Mouse (Mus musculus): Measurements from ENCODE around the gene Cldn12. TPM values are rescaled to one million over a fixed set of nuclear protein-coding genes. Genes with fewer than 3 reads are reported as not detected.

The Cldn12 gene
- 12.8 and 12.9 TPM in 2 replicates for total RNA-seq (2017)

DNA sequence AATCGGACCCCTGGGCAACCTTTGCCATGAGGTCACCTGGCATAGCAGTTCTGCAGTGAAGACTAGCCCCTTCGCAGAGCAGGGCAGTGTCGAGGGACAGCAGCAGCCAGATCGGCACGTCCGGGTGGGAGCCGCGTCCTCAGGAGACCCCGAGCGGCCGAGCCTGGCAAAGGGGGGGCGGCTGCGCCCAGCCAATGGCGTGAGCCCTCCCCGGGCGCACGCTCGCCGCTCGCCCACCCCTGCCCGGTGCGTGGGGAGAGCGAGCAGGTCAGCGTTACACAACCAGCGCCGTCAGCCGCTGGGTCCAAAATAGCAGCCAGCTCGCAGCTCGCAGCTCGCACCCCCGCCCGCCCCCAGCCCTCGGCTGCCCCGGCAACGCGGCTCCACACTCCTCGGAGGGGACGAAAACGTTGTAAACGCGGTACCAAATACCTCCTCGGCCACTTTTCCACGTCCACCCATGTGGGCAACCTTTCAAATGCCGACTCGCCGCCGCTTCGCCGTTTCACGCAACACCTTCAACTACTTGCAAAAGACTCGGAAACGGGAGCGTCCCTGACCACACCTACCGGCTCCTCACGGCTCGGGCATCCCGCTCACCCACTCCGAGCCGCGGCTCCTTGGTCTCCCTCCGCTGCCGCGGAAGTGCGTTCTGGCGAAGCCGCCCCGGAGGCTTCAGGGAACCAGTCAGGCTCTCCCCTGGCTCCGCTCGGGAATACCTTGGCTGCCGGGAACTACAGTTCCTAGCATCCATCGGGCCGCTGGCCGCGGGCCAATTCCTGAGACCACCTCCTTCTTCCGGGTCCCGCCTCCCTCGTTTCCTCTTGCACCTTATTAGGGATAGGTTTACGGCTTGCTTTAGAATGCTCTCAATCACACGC lies at the start of gene Cldn12:
Gene Cldn12 (minus strand): TSS at position 763 of the 881 bp plus-strand sequence.
- ATAC-seq (replicated peaks in 1 of 2; ENCODE audit: insufficient read depth in 1 of 2, low FRiP score in 2 of 2, low TSS enrichment in 1 of 2, low read depth in 1 of 2, poor library complexity in 2 of 2, severe bottlenecking in 2 of 2) = peak; percentile 79 to 80

DNA sequence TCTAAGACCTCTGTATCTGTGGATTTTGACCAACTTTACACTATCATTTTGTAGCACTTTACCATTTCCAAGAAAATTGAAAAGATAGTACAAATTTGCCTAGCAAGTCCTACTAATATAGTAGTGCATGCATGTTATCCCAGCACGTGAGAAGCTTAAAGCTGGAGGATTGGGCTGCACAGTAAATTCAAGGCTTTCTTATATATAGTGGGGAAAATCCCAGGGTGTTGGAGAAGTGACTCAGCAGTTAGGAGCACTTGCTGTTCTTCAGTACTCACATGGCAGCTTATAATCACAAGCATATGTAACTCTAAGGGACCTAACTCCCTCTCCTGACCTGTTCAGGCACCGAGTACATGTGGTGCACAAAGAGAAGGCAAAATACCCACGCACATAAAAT lies 47.7 kb upstream of the Cldn12 start:
- ATAC-seq (replicated peaks in 1 of 2; ENCODE audit: insufficient read depth in 1 of 2, low FRiP score in 2 of 2, low TSS enrichment in 1 of 2, low read depth in 1 of 2, poor library complexity in 2 of 2, severe bottlenecking in 2 of 2) = no peak

DNA sequence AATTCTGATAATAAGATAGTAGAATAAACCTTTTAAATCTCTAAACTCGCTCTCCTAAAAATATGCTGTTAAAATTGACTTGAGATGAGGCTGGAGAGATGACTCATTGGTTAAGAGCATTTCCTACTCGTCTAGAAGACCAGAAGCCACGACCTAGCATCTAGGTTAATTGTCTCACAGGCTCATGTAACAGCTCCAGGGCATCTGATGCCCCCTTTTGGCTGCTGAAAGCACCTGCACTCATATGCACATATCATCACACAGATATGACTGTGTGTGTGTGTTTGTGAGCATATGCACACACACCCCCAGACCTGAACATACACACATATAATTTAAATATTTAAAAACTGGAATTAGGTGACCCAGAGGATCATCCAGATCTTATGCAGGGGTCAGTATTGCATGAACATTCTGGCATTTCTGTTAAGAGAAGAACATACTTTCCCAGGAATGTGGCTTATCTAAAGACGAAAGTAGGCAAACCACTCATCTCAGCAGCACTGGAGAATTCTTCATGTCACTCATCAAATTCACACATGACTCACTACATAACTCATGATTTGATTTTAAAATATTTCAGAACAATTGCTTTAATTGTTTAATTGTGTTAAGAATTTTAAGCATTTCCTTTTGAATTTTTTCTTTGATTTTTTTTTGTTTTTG lies 46.4 kb upstream of the Cldn12 start:
- no peak for ATAC-seq (replicated peaks in 1 of 2; ENCODE audit: insufficient read depth in 1 of 2, low FRiP score in 2 of 2, low TSS enrichment in 1 of 2, low read depth in 1 of 2, poor library complexity in 2 of 2, severe bottlenecking in 2 of 2)

DNA sequence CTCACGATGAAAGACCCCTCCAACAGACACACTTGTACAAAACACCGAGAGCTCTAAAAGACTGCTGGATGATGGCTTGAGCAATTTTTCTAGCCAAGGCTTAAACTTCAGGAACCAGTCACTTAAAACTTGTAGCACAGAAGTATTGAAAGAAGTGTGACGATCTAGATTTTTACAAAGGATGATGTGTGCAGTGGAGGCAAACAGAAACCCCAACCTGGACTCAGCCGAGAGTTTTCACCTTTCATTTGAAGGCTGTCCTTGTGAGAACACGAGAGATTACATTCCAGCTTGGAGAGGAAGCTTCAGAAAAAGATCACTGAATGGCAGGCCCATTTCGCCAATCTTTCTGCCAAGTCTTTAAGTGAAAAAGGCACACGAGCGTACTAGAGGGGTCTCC lies 45.0 kb upstream of the Cldn12 start:
- no peak for ATAC-seq (replicated peaks in 1 of 2; ENCODE audit: insufficient read depth in 1 of 2, low FRiP score in 2 of 2, low TSS enrichment in 1 of 2, low read depth in 1 of 2, poor library complexity in 2 of 2, severe bottlenecking in 2 of 2)

DNA sequence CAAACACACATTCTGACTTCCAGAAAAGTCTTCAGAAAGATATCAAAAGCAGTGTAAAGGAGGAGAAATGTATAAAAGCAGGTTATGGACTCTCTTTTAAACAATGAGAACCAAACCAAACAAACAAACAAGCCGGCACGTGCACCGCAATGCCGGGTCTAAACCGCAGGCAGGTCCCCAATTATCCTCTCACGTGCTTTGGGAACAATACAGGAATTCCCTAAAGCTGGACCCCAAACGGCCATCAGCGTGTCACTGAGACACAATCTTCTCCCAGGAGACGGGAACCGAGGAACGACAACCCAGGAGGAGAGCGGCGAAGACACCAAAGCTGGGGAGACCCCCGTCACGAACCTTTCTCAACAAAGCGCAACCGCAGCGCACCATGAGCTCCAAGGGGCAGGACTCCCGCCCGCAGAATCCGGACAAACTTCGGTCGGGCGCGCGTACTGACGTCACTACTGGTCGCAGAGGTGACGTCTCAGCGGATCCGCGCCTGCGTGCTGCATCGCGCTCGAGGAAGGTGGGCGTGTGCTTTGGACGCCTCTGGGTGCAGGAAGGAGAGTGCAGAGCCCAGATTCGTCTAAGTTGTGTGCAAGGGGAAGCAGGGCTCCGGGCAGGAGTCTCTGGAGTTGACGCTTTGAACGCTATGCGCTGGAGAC lies 44.5 kb upstream of the Cldn12 start, which contains the start of gene Gtpbp10:
Gene Gtpbp10 (minus strand): TSS at position 460 of the 662 bp plus-strand sequence.
- peak; percentile 98 to 99 for ATAC-seq (replicated peaks in 1 of 2; ENCODE audit: insufficient read depth in 1 of 2, low FRiP score in 2 of 2, low TSS enrichment in 1 of 2, low read depth in 1 of 2, poor library complexity in 2 of 2, severe bottlenecking in 2 of 2)

DNA sequence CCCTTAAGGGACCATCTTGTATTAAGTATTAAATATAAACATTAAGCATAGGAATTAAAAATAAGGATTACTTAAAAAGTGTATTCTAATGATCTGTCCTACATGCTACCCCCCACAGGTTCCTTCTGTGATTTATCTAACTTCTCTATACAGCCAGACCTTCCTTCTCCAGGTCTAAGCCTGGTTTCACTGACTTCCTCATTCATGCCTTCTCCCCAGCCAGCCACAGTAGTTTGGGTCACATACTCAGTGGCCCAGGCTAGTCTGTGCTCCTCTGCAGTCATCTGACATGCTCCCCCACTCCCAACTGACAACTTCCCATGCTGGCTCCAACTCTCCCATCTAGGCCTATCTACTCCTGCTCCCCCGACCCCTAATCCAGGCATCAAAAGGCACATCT lies 36.4 kb upstream of the Cldn12 start:
- peak; percentile 39 to 65; a peak in 2 of 4 replicates for ATAC-seq (replicated peaks in 1 of 2; ENCODE audit: insufficient read depth in 1 of 2, low FRiP score in 2 of 2, low TSS enrichment in 1 of 2, low read depth in 1 of 2, poor library complexity in 2 of 2, severe bottlenecking in 2 of 2)

DNA sequence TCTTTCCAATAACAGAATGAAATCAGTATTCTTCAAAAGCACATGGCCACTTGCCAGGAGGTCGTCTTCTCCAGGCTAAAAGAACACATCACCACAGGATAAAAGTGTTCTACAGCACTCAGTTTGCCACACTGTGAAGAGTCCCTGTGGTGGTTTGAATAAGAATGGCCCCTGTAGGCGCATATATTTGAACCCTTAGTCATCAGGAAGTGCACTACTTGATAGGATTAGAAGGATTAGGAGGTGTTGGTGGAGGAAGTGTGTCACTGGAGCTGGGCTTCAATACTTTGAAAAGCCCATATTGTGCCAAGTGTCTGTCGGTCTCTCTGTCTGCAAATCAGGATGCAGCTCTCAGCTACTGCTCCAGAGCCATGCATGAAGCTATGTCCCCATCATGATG lies 25.6 kb upstream of the Cldn12 start:
- no peak for ATAC-seq (replicated peaks in 1 of 2; ENCODE audit: insufficient read depth in 1 of 2, low FRiP score in 2 of 2, low TSS enrichment in 1 of 2, low read depth in 1 of 2, poor library complexity in 2 of 2, severe bottlenecking in 2 of 2)

DNA sequence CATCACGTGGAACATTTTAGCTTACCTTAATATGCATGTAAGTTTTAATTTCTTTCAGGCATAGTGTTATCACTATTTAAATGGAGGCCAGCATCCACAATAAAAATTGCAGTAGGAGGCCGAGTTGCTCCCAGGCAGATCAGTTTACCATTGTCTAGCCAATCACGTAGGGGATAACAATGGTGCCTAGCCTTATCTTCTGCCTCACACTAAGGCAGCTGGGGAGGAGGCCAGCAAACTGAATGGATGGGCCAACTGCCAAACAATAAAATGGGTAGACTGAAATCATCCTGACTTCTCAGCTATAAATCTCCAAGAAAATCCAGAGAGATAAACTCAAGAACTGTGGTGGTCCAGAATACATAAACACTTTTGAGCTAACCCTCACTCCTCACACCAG lies 25.0 kb upstream of the Cldn12 start:
- ATAC-seq (replicated peaks in 1 of 2; ENCODE audit: insufficient read depth in 1 of 2, low FRiP score in 2 of 2, low TSS enrichment in 1 of 2, low read depth in 1 of 2, poor library complexity in 2 of 2, severe bottlenecking in 2 of 2) = no peak; a peak in 1 of 4 replicates

DNA sequence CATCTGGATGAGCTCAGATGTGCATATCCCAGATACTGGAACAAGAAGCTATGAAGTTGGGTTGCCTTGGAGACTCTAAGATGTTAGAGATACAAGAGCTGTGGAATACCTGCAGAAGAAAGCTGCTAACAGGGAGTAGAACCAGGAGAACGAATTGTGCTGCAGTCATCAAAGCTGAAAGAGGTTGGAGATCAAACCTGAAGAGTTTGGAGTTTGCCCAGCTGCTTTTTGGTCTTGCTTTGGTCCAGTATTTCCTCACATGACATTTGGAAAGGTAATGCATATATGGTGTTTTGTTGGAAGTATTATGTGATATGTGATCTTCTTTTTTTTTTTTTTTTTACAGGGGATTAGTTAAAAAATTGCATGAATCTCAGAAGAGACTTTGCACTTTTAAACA lies 21.4 kb upstream of the Cldn12 start:
- ATAC-seq (replicated peaks in 1 of 2; ENCODE audit: insufficient read depth in 1 of 2, low FRiP score in 2 of 2, low TSS enrichment in 1 of 2, low read depth in 1 of 2, poor library complexity in 2 of 2, severe bottlenecking in 2 of 2) = no peak

DNA sequence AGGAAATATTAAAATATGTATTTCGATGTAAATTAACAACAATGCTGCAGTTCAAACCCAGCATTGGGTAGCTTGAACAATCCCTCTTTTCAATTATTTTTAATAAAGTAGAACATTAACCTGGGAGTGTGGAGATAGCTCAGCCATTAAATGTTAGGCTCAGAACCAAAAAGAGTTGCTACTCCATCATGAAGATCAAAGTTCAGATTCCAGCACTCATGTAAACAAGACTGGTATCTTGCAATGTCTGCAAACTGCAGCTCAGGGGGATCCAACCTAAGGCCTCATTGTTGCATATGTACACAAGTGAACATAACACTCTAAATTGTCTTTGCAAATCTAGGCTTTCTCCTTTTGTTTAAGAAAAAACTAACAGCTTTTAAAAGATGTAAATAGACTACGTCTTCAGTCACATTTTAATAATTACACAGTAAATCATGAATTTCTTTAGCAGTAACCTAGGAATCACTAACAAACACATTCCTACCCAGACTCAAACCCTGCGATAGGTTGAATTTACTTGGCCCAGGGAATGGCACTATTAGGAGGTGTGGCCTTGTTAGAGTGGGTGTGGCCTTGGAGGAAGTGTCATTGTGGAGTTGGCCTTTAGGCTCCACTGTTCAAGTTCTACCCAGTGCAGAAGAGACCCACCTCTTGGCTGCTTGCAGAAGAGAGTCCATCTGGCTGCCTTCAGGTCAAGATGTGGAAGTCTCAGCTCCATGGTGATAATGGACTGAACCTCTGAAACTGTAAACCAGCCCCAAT lies 19.1 kb upstream of the Cldn12 start:
- ATAC-seq (replicated peaks in 1 of 2; ENCODE audit: insufficient read depth in 1 of 2, low FRiP score in 2 of 2, low TSS enrichment in 1 of 2, low read depth in 1 of 2, poor library complexity in 2 of 2, severe bottlenecking in 2 of 2) = no peak

DNA sequence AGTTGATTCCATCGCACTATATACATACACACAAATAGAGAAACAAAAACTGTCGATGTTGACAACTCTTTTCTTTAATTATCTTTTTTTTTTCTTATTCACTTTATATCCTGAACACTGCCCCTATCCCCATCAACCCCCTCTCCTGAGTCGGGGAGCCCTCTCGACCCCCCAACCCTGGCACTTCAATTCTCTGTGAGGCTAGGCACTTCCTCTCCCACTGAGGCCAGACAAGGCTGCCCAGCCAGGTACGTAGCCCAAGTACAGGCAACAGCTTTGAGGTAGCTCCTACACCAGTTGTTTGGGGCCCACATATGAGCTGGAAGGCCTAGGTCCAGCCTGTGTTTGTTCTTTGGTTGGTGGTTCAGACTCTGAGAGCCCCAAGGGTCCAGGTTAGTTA lies 653 bp upstream of the Cldn12 start:
- ATAC-seq (replicated peaks in 1 of 2; ENCODE audit: insufficient read depth in 1 of 2, low FRiP score in 2 of 2, low TSS enrichment in 1 of 2, low read depth in 1 of 2, poor library complexity in 2 of 2, severe bottlenecking in 2 of 2) = no peak

DNA sequence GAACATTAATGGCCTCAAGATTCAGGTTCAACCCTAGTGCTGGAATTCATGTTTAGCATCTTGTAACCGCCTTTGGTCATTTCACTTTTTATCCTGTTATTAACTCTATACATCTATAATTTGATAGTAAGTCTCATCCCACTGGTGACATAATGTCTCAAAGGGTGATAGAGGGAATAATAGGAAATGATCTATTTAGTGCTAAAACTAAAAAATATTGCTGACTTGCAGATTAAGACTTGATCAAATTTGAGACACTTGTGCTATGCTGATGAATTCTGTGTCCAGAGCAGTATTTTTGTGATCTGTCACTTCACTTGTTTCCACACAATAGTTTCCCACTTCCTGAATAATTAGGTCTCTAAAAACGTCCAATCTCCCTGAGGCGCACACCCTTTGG lies 3.4 kb downstream of the Cldn12 start:
- no peak for ATAC-seq (replicated peaks in 1 of 2; ENCODE audit: insufficient read depth in 1 of 2, low FRiP score in 2 of 2, low TSS enrichment in 1 of 2, low read depth in 1 of 2, poor library complexity in 2 of 2, severe bottlenecking in 2 of 2)

DNA sequence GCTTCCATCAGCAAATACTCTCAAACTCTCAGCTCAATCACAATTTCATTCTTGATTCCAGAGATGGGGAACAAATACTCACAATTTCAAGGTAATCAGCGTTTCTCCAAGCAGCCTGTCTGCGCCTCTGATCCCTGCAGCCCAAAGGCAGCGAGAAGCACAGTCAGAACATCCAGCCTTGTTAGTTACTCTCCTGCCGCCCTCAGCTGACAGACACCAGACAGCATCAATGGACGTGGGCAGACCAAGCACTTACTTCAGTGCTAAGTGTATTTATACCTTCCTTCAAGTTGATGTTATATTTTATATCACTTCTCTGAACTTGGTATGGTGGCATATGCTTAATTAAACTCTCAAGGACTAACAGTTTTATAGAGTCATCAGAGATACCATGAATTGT lies 3.8 kb downstream of the Cldn12 start:
- ATAC-seq (replicated peaks in 1 of 2; ENCODE audit: insufficient read depth in 1 of 2, low FRiP score in 2 of 2, low TSS enrichment in 1 of 2, low read depth in 1 of 2, poor library complexity in 2 of 2, severe bottlenecking in 2 of 2) = no peak

DNA sequence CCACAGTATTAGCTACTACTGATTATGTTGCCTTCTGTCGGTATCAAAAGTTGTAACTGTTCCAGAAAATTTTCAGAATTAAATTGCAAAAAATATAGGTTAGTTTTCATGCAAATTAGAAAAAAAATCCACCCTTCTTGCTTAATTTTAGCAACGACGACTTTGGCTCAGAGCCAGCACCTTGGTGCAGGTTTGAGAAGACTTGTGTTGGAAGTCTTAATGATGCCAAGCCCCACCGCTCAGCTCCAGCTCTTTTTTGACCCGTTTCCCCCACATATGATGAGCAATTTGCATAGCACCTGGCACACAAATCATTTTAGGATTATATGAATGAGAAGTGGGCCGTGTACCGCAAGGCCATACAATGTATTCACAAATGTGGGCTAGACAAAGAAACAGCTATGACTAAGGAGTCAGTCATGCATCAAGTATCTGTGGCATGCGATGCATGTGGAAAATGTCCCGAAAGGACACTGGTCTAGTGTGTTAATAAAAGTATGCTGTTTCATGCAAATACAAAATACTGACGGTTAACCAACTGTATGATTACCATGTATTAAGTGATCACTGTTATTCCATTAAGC lies 4.4 kb downstream of the Cldn12 start:
- ATAC-seq (replicated peaks in 1 of 2; ENCODE audit: insufficient read depth in 1 of 2, low FRiP score in 2 of 2, low TSS enrichment in 1 of 2, low read depth in 1 of 2, poor library complexity in 2 of 2, severe bottlenecking in 2 of 2) = no peak

DNA sequence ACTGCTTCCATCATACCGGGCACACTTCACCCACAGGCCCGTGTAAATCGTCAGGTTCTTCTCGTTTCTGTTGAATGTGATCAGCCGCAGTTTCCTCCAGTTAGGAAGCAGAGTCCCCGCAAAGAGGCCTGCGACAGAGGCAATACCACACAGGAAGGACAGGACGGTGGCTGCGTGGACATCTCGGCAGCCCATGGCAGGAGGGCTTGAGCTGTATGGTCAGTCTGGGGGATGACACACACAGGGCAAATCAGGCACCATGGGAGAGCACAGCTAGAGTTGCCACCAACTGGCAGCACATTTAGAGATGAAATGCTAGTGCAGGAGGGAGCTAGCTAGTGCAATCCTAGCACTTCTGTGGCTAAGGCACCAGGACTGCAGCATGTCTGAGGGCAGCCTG lies 6.5 kb downstream of the Cldn12 start:
- no peak for ATAC-seq (replicated peaks in 1 of 2; ENCODE audit: insufficient read depth in 1 of 2, low FRiP score in 2 of 2, low TSS enrichment in 1 of 2, low read depth in 1 of 2, poor library complexity in 2 of 2, severe bottlenecking in 2 of 2)

DNA sequence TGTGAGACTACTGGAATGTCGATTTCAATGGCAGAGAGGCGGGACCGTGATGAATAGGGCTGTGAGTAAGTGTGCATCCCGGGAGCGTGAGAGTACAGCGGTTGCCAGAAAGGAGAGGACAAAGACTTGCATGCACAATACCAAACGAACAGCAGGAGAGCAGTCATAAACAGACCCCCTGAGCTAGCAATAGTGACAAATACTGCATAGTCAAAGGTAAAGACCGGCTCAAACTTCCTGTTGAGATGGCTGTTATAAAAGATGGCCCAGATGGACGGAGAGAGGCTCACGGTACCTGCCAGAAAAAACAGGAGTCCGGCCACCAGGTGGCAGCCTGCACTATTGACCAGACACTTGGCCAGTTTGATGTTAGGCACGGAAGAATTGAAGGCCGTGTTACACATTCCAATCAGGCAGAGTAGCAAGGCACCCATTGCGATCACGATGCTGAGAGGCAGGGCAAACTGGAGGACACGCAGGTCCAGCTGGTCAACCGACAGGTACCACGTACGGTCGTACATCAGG lies 7.0 kb downstream of the Cldn12 start:
- ATAC-seq (replicated peaks in 1 of 2; ENCODE audit: insufficient read depth in 1 of 2, low FRiP score in 2 of 2, low TSS enrichment in 1 of 2, low read depth in 1 of 2, poor library complexity in 2 of 2, severe bottlenecking in 2 of 2) = peak; percentile 69 to 71; a peak in 3 of 4 replicates

DNA sequence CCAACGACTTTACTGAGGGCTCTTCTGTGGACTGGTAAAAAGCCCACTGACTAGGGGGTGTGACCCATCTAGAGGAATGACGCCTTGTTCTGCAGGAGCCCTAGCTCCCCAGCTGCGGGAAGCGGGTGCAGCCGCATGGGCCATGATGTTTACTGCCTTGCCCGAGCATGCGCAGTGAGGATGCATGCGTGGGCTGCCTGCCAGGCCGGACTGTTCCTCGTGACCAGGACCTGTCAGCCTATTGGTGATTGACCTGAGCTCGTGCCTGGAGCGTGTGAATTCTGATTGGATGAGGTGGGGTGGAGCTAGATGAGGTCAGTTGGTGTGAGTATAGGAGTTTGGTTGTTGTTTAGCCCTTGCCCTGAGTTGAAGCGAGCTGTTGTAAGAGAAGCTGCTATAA lies 10.3 kb downstream of the Cldn12 start:
- no peak for ATAC-seq (replicated peaks in 1 of 2; ENCODE audit: insufficient read depth in 1 of 2, low FRiP score in 2 of 2, low TSS enrichment in 1 of 2, low read depth in 1 of 2, poor library complexity in 2 of 2, severe bottlenecking in 2 of 2)

Data from hematopoietic stem cell, adult 5-6 weeks (primary cell).